Mouse (Mus musculus): ENCODE results near the gene Zcchc10. TPM values are rescaled to one million over a fixed set of nuclear protein-coding genes. Genes with fewer than 3 reads are reported as not detected.
"Not testable (repeated sequence)": the region's sequence is repeated elsewhere in the genome, so short reads cannot be mapped to it uniquely, and the experiment has no call there.

Zcchc10 gene
- polyA plus RNA-seq, 1 experiment from 2014 or later = 16.7 TPM

- no peaks in the 10 kb centered on the region for H3K9me3 ChIP-seq (replicated peaks; ENCODE audit: control insufficient read depth, low read length)
- H3K4me3 ChIP-seq (ENCODE audit: low read length) = no peak overlapping the region
- WGBS = 46% methylated on average over 1 of the region's 1 CpGs
- H3K9ac ChIP-seq (ENCODE audit: low read length) = no peak overlapping the region
- H3K27me3 ChIP-seq (ENCODE audit: control insufficient read depth, insufficient read depth, low read length) = no peaks in the 10 kb centered on the region
- H3K4me1 ChIP-seq (ENCODE audit: control insufficient read depth, insufficient read depth, low read length) = peaks cover 25% of the 10 kb centered on the region
- H3K36me3 ChIP-seq (ENCODE audit: control insufficient read depth, insufficient read depth) = no peaks in the 10 kb centered on the region
- no peak overlapping the region for H3K27ac ChIP-seq (ENCODE audit: low read length)
- H3K4me2 ChIP-seq (ENCODE audit: low read depth, low read length) = no peak overlapping the region
- no peak for ATAC-seq (replicated peaks; ENCODE audit: extremely low read depth, insufficient read depth, low FRiP score)
These were observed 13.1 kb upstream of the Zcchc10 start for GRCm38 (mm10) chr11:53311385-53311784.

- H3K9ac ChIP-seq (ENCODE audit: low read length); H3K36me3 ChIP-seq (ENCODE audit: control insufficient read depth, insufficient read depth); H3K27ac ChIP-seq (ENCODE audit: low read length); H3K4me3 ChIP-seq (ENCODE audit: low read length); H3K4me2 ChIP-seq (ENCODE audit: low read depth, low read length); H3K27me3 ChIP-seq (ENCODE audit: control insufficient read depth, insufficient read depth, low read length); H3K9me3 ChIP-seq (replicated peaks; ENCODE audit: control insufficient read depth, low read length); ATAC-seq (replicated peaks; ENCODE audit: extremely low read depth, insufficient read depth, low FRiP score): not testable (repeated sequence)
- WGBS = 80% methylated on average over 1 of the region's 1 CpGs
- peaks cover 17% of the 10 kb centered on the region for H3K4me1 ChIP-seq (ENCODE audit: control insufficient read depth, insufficient read depth, low read length)
These were observed 11.7 kb upstream of the Zcchc10 start for GRCm38 (mm10) chr11:53312823-53313222.

DNA sequence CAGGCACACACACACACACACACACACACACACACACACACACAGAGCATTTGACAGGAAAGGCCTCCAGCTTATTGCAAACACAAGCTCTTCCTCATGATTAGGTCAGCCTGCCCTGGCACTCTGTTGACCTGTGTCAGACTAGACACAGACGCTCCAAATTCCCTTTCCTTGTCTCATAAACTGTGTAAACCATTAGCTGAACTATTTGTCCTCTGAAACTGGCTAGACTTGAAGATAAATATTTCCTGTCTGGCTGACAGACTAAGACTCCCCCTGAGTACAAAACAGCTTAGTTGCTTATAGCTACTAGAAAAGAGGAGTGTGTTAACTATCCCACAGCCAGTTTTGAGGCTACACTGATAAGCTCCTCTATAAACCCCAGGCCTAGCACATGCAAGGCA is 9.7 kb upstream of the Zcchc10 start:
- Histone ChIP-seq H3K4me2 (ENCODE audit: low read depth, low read length) (no peak overlapping the region), H3K27ac (ENCODE audit: low read length) (peak overlapping the region; percentile 70), H3K27me3 (ENCODE audit: control insufficient read depth, insufficient read depth, low read length) (no peaks in the 10 kb centered on the region), H3K9ac (ENCODE audit: low read length) (no peak overlapping the region), H3K36me3 (ENCODE audit: control insufficient read depth, insufficient read depth) (no peaks in the 10 kb centered on the region), H3K4me1 (ENCODE audit: control insufficient read depth, insufficient read depth, low read length) (no peaks in the 10 kb centered on the region), H3K9me3 (replicated peaks; ENCODE audit: control insufficient read depth, low read length) (no peaks in the 10 kb centered on the region), H3K4me3 (ENCODE audit: low read length) (no peak overlapping the region)
- ATAC-seq (replicated peaks; ENCODE audit: extremely low read depth, insufficient read depth, low FRiP score) = peak; percentile 52; the same call in 1 of the 2 replicates
- 21% methylated on average over 1 of the region's 1 CpGs for WGBS

- WGBS = 61% methylated on average over 6 of the region's 6 CpGs
- H3K9ac ChIP-seq (ENCODE audit: low read length) = no peak overlapping the region
- ATAC-seq (replicated peaks; ENCODE audit: extremely low read depth, insufficient read depth, low FRiP score) = no peak
- H3K9me3 ChIP-seq (replicated peaks; ENCODE audit: control insufficient read depth, low read length) = no peaks in the 10 kb centered on the region
- H3K4me1 ChIP-seq (ENCODE audit: control insufficient read depth, insufficient read depth, low read length) = no peaks in the 10 kb centered on the region
- H3K27me3 ChIP-seq (ENCODE audit: control insufficient read depth, insufficient read depth, low read length) = no peaks in the 10 kb centered on the region
- no peak overlapping the region for H3K4me2 ChIP-seq (ENCODE audit: low read depth, low read length)
- H3K27ac ChIP-seq (ENCODE audit: low read length) = no peak overlapping the region; the same call in 1 of the 2 replicates
- H3K4me3 ChIP-seq (ENCODE audit: low read length) = no peak overlapping the region
- no peaks in the 10 kb centered on the region for H3K36me3 ChIP-seq (ENCODE audit: control insufficient read depth, insufficient read depth)
These were observed 7.5 kb upstream of the Zcchc10 start for GRCm38 (mm10) chr11:53316996-53317395.

- Histone ChIP-seq H3K4me3 (ENCODE audit: low read length) (no peak overlapping the region), H3K27ac (ENCODE audit: low read length) (no peak overlapping the region), H3K36me3 (ENCODE audit: control insufficient read depth, insufficient read depth) (no peaks in the 10 kb centered on the region), H3K9ac (ENCODE audit: low read length) (no peak overlapping the region), H3K4me1 (ENCODE audit: control insufficient read depth, insufficient read depth, low read length) (no peaks in the 10 kb centered on the region), H3K9me3 (replicated peaks; ENCODE audit: control insufficient read depth, low read length) (no peaks in the 10 kb centered on the region), H3K27me3 (ENCODE audit: control insufficient read depth, insufficient read depth, low read length) (no peaks in the 10 kb centered on the region), H3K4me2 (ENCODE audit: low read depth, low read length) (no peak overlapping the region)
- no peak for ATAC-seq (replicated peaks; ENCODE audit: extremely low read depth, insufficient read depth, low FRiP score)
- WGBS = 80% methylated on average over 7 of the region's 7 CpGs
These were observed 6.4 kb upstream of the Zcchc10 start for GRCm38 (mm10) chr11:53318041-53318440.

DNA sequence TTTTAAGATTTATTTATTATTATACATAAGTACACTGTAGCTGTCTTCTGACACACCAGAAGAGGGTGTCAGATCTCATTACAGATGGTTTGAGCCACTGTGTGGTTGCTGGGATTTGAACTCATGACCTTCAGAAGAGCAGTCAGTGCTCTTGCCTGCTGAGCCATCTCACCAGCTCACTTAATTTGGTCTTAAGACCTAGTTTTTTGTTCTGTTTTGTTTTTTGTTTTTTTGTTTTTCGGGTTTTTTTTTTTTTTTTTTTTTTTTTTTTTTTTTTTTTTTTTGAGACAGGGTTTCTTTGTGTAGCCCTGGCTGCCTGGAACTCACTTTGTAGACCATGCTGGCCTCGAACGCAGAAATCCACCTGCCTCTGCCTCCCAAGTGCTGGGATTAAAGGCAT is 5.9 kb upstream of the Zcchc10 start:
- H3K4me2 ChIP-seq (ENCODE audit: low read depth, low read length); H3K9me3 ChIP-seq (replicated peaks; ENCODE audit: control insufficient read depth, low read length); H3K36me3 ChIP-seq (ENCODE audit: control insufficient read depth, insufficient read depth); H3K4me1 ChIP-seq (ENCODE audit: control insufficient read depth, insufficient read depth, low read length); ATAC-seq (replicated peaks; ENCODE audit: extremely low read depth, insufficient read depth, low FRiP score); H3K27ac ChIP-seq (ENCODE audit: low read length); H3K9ac ChIP-seq (ENCODE audit: low read length); H3K27me3 ChIP-seq (ENCODE audit: control insufficient read depth, insufficient read depth, low read length); H3K4me3 ChIP-seq (ENCODE audit: low read length): not testable (repeated sequence)
- 86% methylated on average over 3 of the region's 3 CpGs for WGBS

DNA sequence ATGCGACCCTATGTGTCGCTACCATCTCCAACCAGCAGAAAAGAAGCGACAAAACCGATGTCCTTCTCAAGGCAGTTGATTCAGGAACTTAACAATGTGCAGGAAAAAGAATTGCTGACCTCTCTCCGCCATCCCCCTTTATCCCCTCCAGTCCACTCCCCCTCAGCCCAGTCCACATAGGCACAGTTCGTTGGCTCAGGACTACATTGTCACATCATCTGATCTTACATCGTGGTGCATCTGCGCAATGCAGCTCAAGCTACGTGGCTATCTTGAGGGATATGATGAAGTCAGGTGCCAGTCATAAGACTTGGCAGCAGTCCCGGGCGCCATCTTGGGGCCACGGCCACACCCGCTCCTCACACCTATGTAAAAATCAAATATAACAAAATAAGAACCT is 4.6 kb upstream of the Zcchc10 start:
- not testable (repeated sequence) for H3K9me3 ChIP-seq (replicated peaks; ENCODE audit: control insufficient read depth, low read length); H3K4me3 ChIP-seq (ENCODE audit: low read length); H3K27me3 ChIP-seq (ENCODE audit: control insufficient read depth, insufficient read depth, low read length); H3K36me3 ChIP-seq (ENCODE audit: control insufficient read depth, insufficient read depth); H3K4me1 ChIP-seq (ENCODE audit: control insufficient read depth, insufficient read depth, low read length); ATAC-seq (replicated peaks; ENCODE audit: extremely low read depth, insufficient read depth, low FRiP score); H3K9ac ChIP-seq (ENCODE audit: low read length); H3K4me2 ChIP-seq (ENCODE audit: low read depth, low read length); H3K27ac ChIP-seq (ENCODE audit: low read length)
- WGBS = 89% methylated on average over 13 of the region's 13 CpGs

DNA sequence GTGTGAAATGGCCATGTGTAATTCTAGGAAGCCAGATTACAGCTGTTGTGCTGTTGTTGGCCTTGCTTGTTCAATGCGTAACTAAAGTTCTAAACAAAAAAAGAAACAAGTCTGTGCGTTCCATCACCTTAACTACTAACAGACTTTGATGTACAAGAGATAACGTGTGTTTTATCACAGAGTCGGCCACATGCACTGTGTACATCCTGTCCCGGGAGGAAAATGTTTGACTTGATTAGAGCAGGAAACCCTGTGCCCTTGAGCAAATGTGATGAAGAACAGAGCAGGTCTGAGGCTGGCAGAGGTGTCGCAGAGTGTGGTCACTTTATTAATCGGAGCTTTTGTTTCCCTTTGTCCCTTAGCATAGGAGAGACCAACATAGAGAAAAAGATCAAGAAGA is 5.8 kb downstream of the Zcchc10 start:
- 68% methylated on average over 7 of the region's 7 CpGs for WGBS
- peaks cover 23% of the 10 kb centered on the region for H3K36me3 ChIP-seq (ENCODE audit: control insufficient read depth, insufficient read depth)
- no peak overlapping the region for H3K4me2 ChIP-seq (ENCODE audit: low read depth, low read length)
- no peak for ATAC-seq (replicated peaks; ENCODE audit: extremely low read depth, insufficient read depth, low FRiP score)
- no peak overlapping the region for H3K4me3 ChIP-seq (ENCODE audit: low read length)
- peaks cover under 1% of the 10 kb centered on the region for H3K4me1 ChIP-seq (ENCODE audit: control insufficient read depth, insufficient read depth, low read length)
- no peaks in the 10 kb centered on the region for H3K27me3 ChIP-seq (ENCODE audit: control insufficient read depth, insufficient read depth, low read length)
- no peak overlapping the region for H3K9ac ChIP-seq (ENCODE audit: low read length)
- no peak overlapping the region for H3K27ac ChIP-seq (ENCODE audit: low read length)
- no peaks in the 10 kb centered on the region for H3K9me3 ChIP-seq (replicated peaks; ENCODE audit: control insufficient read depth, low read length)

DNA sequence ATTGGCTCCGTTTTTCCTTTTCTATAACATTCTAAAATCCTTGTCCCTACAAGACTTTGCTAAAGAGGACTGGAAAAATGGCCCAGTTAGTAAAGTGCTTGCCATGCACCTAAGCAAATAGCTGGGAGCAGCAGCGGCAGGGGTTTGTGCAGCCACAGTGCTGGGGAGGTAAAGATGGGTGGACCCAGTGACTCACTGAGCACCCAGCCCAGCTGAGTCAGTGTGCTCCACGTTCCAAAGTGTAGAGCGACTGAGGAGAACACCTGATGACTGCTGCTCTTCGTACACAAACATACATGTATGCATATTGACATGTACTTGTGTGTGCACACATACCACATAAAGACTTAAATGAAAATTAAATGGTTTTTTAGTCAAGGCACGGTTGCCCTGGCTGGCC is 6.6 kb downstream of the Zcchc10 start:
- no peak for ATAC-seq (replicated peaks; ENCODE audit: extremely low read depth, insufficient read depth, low FRiP score)

More for the DNA sequence above, 6.6 kb downstream of the Zcchc10 start:
- no peak overlapping the region for H3K4me3 ChIP-seq (ENCODE audit: low read length)
- no peaks in the 10 kb centered on the region for H3K9me3 ChIP-seq (replicated peaks; ENCODE audit: control insufficient read depth, low read length)
- 94% methylated on average over 6 of the region's 6 CpGs for WGBS
- no peaks in the 10 kb centered on the region; the same call in 1 of the 2 replicates for H3K4me1 ChIP-seq (ENCODE audit: control insufficient read depth, insufficient read depth, low read length)
- no peak overlapping the region for H3K4me2 ChIP-seq (ENCODE audit: low read depth, low read length)
- H3K36me3 ChIP-seq (ENCODE audit: control insufficient read depth, insufficient read depth) = peaks cover 23% of the 10 kb centered on the region
- H3K27me3 ChIP-seq (ENCODE audit: control insufficient read depth, insufficient read depth, low read length) = no peaks in the 10 kb centered on the region
- H3K9ac ChIP-seq (ENCODE audit: low read length) = no peak overlapping the region
- H3K27ac ChIP-seq (ENCODE audit: low read length) = no peak overlapping the region
